Mouse (Mus musculus) lung, adult 2 months (tissue): ENCODE measurements around the gene Golgb1. TPM values are rescaled to one million over a fixed set of nuclear protein-coding genes. Genes with fewer than 3 reads are reported as not detected.

Source experiments
- DNase-seq: peaks from one replicate; pipeline ENCODE4 v3.0.0; 2022
- H3K4me1 ChIP-seq: fragments of 200-500 bp; 2 replicates; pipeline ENCODE4 v1.6.1; 2011; ENCODE audit warnings: low read length; ENCODE audit not compliant: control insufficient read depth, insufficient read depth
- H3K4me3 ChIP-seq: fragments of 200-500 bp; replicated peaks from 2 replicates; pipeline ENCODE3; 2011; ENCODE audit warnings: low read depth, mild to moderate bottlenecking, control low read depth, low read length; ENCODE audit errors: extremely low read depth
- CTCF ChIP-seq: fragments of 200-500 bp; IDR thresholded peaks from 2 replicates; pipeline ENCODE4 v1.5.1; 2011; ENCODE audit warnings: mild to moderate bottlenecking, low read length, control low read depth; ENCODE audit not compliant: insufficient read depth
- POLR2A ChIP-seq: fragments of 200-500 bp; IDR thresholded peaks from 2 replicates; pipeline ENCODE4 v1.6.1; 2011; ENCODE audit warnings: low read depth, mild to moderate bottlenecking, control low read depth, low read length, borderline replicate concordance; ENCODE audit errors: extremely low read depth
- WGBS: fragments of 180-500 bp; shearing (Covaris S2); methylation state at CpG from one replicate; pipeline ENCODE4 v1.1.7; 2018; 5-methylcytosine and 5-hydroxymethylcytosine counted together
- polyA plus RNA-seq: library from polyadenylated mRNA; depleted of rRNA; stranded (reverse); fragments of >200 nt; gene quantifications from 2 replicates; pipeline ENCODE4 v1.2.3, GENCODE M21; 2012; rRNA removed

The Golgb1 gene
- polyA plus RNA-seq, 1 experiment, result 48.6 TPM

- no peak for DNase-seq
- TF ChIP-seq CTCF (no peak), POLR2A (no peak)
- no peaks in the 10 kb centered on the region for H3K4me1 ChIP-seq
- H3K4me3 ChIP-seq, result no peak overlapping the region
- WGBS, result 74% methylated on average over 11 of the region's 11 CpGs
Measured at GRCm38 (mm10) chr16:36955106-36955505, 80.2 kb downstream of the Golgb1 start.

GRCm38 (mm10) chr16:36963415-36963814, 88.5 kb downstream of the Golgb1 start:
- DNase-seq, result no peak
- Histone ChIP-seq H3K4me1 (peaks cover 2% of the 10 kb centered on the region; the same call in 1 of the 2 replicates), H3K4me3 (no peak overlapping the region)
- TF ChIP-seq CTCF, result no peak
- no peak for TF ChIP-seq POLR2A
- WGBS, result 81% methylated on average over 4 of the region's 4 CpGs

- Histone ChIP-seq H3K4me3 (no peak overlapping the region), H3K4me1 (no peaks in the 10 kb centered on the region; the same call in 1 of the 2 replicates)
- no peak for DNase-seq
- 93% methylated on average over 2 of the region's 2 CpGs for WGBS
- TF ChIP-seq CTCF, result no peak
- no peak for TF ChIP-seq POLR2A
Measured at GRCm38 (mm10) chr16:36979127-36979526, 104.2 kb downstream of the Golgb1 start.

Other genes with a start within 250 kb of the Golgb1 start
- 1.8 and 2.8 TPM in 2 replicates for gene Cd86, start 209.1 kb upstream of the Golgb1 start, polyA plus RNA-seq
- 14.8 and 14.9 TPM in 2 replicates for gene Ildr1, start 181.2 kb upstream of the Golgb1 start, polyA plus RNA-seq
- 9.0 and 13.9 TPM in 2 replicates for gene Slc15a2, start 90.2 kb upstream of the Golgb1 start, polyA plus RNA-seq
- 1.2 and 2.4 TPM in 2 replicates for gene Iqcb1, start 46.8 kb upstream of the Golgb1 start, polyA plus RNA-seq
- gene Eaf2, start 137 bp upstream of the Golgb1 start, polyA plus RNA-seq, result 0.15 and 0.79 TPM in 2 replicates
- 17.4 and 26.2 TPM in 2 replicates for gene Hcls1, start 59.8 kb downstream of the Golgb1 start, polyA plus RNA-seq
- 0.46 and 2.0 TPM in 2 replicates for gene Fbxo40, start 115.3 kb downstream of the Golgb1 start, polyA plus RNA-seq
- 0.11 and 0.13 TPM in 2 replicates for gene Polq, start 136.6 kb downstream of the Golgb1 start, polyA plus RNA-seq